Mouse (Mus musculus): ENCODE data around the gene Irgc1. TPM values are rescaled to one million over a fixed set of nuclear protein-coding genes. Genes with fewer than 3 reads are reported as not detected.

Irgc1 gene
- polyA plus RNA-seq, 1 experiment, result not detected

DNA sequence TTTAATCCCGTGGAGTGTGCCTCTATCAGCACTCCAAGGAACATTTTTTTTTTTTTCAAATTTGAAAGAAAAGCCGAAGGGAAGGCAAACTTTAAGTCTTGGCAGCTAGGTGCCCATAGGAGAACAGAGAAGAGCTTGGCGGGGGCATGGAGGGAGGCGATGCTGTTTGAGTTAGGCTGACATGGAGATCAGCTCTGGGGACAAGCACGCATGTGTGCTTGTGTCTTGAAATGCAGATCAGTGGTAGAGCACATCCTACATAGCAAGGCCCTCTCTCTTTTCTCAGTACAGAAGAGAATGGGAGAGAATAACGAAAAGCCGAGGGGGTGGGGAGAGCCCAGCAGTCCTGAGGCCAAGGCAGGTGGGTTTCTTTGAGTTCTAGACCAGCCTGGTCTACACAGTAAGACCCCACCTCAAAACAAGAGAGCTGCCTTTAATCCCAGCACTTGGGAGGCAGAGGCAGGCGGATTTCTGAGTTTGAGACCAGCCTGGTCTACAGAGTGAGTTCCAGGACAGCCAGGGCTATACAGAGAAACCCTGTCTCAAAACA, 53.7 kb downstream of the Irgc1 start:
- TF ChIP-seq EP300 (IDR thresholded peaks at IDR 0.05; ENCODE audit: insufficient read depth, low read depth, low read length), result no peak
- TF ChIP-seq POLR2A (IDR thresholded peaks at IDR 0.05; ENCODE audit: insufficient read depth, low read length), result no peak
- Histone ChIP-seq H3K9ac (ENCODE audit: low read depth, poor library complexity, severe bottlenecking) (peak overlapping the region; percentile 50), H3K27ac (ENCODE audit: insufficient read depth, low read length) (no peak overlapping the region), H3K36me3 (ENCODE audit: control insufficient read depth, insufficient read depth, low read length, poor library complexity, severe bottlenecking) (no peaks in the 10 kb centered on the region; the same call in 1 of the 2 replicates), H3K27me3 (ENCODE audit: control insufficient read depth, insufficient read depth, low read length, poor library complexity, severe bottlenecking) (no peaks in the 10 kb centered on the region), H3K4me1 (ENCODE audit: control insufficient read depth, insufficient read depth, low read length) (no peaks in the 10 kb centered on the region), H3K4me3 (ENCODE audit: low read depth, low read length) (peak overlapping the region; percentile 76), H3K9me3 (replicated peaks; ENCODE audit: control insufficient read depth, insufficient read depth, low read length, poor library complexity, severe bottlenecking) (no peaks in the 10 kb centered on the region)

DNA sequence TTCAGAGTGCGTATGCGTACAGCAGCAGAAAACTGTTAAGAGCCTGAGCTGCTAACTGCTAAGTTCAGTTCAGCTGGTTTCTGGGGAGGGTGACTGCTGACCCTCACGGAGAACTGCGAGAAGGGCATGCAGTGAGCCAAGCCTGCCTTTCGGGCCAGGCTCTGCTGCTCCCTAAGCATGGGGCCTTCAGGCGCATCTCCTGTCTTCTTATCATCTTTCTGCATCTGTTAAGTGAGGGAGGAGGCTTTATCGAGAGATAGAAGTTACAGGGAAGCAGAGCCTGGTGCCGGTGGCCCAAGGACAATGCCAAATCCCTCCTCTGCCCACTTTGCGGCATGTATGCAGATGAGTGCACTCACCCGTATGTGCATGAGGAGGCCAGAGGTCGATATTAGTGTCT, 55.3 kb downstream of the Irgc1 start:
- Histone ChIP-seq H3K9ac (ENCODE audit: low read depth, poor library complexity, severe bottlenecking) (no peak overlapping the region), H3K36me3 (ENCODE audit: control insufficient read depth, insufficient read depth, low read length, poor library complexity, severe bottlenecking) (no peaks in the 10 kb centered on the region), H3K4me3 (ENCODE audit: low read depth, low read length) (no peak overlapping the region), H3K4me1 (ENCODE audit: control insufficient read depth, insufficient read depth, low read length) (no peaks in the 10 kb centered on the region), H3K27me3 (ENCODE audit: control insufficient read depth, insufficient read depth, low read length, poor library complexity, severe bottlenecking) (no peaks in the 10 kb centered on the region), H3K9me3 (replicated peaks; ENCODE audit: control insufficient read depth, insufficient read depth, low read length, poor library complexity, severe bottlenecking) (no peaks in the 10 kb centered on the region), H3K27ac (ENCODE audit: insufficient read depth, low read length) (no peak overlapping the region)
- TF ChIP-seq POLR2A (IDR thresholded peaks at IDR 0.05; ENCODE audit: insufficient read depth, low read length) (no peak), CTCF (IDR thresholded peaks at IDR 0.05; ENCODE audit: low read depth, low read length) (no peak), EP300 (IDR thresholded peaks at IDR 0.05; ENCODE audit: insufficient read depth, low read depth, low read length) (no peak)

DNA sequence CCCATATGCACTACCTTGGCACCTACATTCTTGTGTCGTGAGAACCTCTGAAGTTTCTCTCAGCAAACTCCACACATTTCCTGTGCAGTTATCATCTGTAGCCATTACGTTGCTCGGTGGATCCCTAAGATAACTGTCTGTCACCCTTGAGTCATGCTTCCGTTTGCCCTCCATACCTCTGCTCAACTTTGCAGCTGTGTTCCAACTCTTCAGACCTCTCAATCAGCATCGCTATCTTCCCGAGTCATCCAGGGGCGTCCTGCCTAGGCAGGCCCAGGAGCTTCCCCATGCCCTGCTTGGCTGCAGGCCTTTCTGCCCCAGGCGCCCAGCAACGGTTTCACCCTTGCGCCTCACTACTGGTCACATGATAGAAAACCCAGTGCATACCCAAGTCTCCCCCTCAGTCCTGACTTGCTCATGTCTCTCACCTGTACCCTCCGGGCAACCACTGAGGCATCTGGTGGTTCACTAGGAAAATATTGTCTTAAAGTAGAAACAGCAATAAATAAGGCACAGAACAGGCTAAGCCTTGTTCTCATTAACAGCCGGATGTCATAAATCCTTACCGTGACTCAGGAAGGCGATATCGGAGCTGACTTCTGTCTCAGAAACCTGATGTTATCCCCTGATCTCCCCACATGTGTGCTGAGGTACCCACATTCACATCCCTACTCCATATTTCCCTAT, 57.5 kb downstream of the Irgc1 start:
- Histone ChIP-seq H3K27ac (ENCODE audit: insufficient read depth, low read length) (no peak overlapping the region), H3K4me3 (ENCODE audit: low read depth, low read length) (no peak overlapping the region), H3K27me3 (ENCODE audit: control insufficient read depth, insufficient read depth, low read length, poor library complexity, severe bottlenecking) (no peaks in the 10 kb centered on the region), H3K4me1 (ENCODE audit: control insufficient read depth, insufficient read depth, low read length) (no peaks in the 10 kb centered on the region), H3K9ac (ENCODE audit: low read depth, poor library complexity, severe bottlenecking) (no peak overlapping the region), H3K36me3 (ENCODE audit: control insufficient read depth, insufficient read depth, low read length, poor library complexity, severe bottlenecking) (no peaks in the 10 kb centered on the region), H3K9me3 (replicated peaks; ENCODE audit: control insufficient read depth, insufficient read depth, low read length, poor library complexity, severe bottlenecking) (no peaks in the 10 kb centered on the region)
- TF ChIP-seq CTCF (IDR thresholded peaks at IDR 0.05; ENCODE audit: low read depth, low read length) (no peak), EP300 (IDR thresholded peaks at IDR 0.05; ENCODE audit: insufficient read depth, low read depth, low read length) (no peak), POLR2A (IDR thresholded peaks at IDR 0.05; ENCODE audit: insufficient read depth, low read length) (no peak)

DNA sequence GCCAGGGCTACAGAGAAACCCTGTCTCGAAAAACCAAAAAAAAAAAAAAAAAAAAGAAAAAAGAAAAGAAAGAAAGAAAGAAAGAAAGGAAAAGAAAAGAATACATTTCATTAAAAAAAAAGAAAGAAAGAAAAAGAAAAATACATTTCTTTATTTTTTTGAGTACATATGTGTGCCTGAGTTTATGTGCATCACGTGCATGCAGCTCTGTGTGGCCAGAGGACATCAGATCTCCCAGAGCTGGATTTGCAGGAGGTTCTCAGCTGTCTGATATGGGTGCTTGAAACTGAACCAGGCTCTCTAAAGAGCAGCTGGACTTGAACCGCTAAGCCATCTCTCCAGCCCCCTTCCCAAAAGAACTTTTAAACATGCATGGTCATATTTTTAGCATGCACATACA, 58.0 kb downstream of the Irgc1 start:
- Histone ChIP-seq H3K4me3 (ENCODE audit: low read depth, low read length) (no peak overlapping the region), H3K27me3 (ENCODE audit: control insufficient read depth, insufficient read depth, low read length, poor library complexity, severe bottlenecking) (no peaks in the 10 kb centered on the region), H3K27ac (ENCODE audit: insufficient read depth, low read length) (no peak overlapping the region), H3K9me3 (replicated peaks; ENCODE audit: control insufficient read depth, insufficient read depth, low read length, poor library complexity, severe bottlenecking) (no peaks in the 10 kb centered on the region), H3K36me3 (ENCODE audit: control insufficient read depth, insufficient read depth, low read length, poor library complexity, severe bottlenecking) (no peaks in the 10 kb centered on the region), H3K4me1 (ENCODE audit: control insufficient read depth, insufficient read depth, low read length) (no peaks in the 10 kb centered on the region), H3K9ac (ENCODE audit: low read depth, poor library complexity, severe bottlenecking) (no peak overlapping the region)
- TF ChIP-seq EP300 (IDR thresholded peaks at IDR 0.05; ENCODE audit: insufficient read depth, low read depth, low read length) (no peak), CTCF (IDR thresholded peaks at IDR 0.05; ENCODE audit: low read depth, low read length) (no peak), POLR2A (IDR thresholded peaks at IDR 0.05; ENCODE audit: insufficient read depth, low read length) (no peak)

DNA sequence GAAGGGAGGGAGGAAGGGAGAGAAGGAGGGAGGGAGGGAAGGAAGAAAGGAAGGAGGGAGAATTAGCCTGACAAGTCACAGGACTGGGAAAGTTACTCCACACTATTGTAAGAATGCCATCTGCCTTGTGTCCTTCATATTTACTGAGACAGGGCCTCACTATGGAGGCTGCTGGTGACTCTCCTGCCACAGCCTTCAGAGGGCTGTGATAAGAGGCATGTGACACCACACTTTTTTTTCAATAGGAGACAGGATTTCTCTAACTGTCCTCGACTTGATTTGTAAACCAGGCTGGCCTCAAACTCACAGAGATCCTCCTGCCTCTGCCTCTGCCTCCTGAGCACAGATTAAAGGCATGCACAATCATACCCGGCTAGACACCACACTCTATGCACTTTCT, 60.4 kb downstream of the Irgc1 start:
- H3K27ac ChIP-seq (ENCODE audit: insufficient read depth, low read length), result no peak overlapping the region
- TF ChIP-seq CTCF (IDR thresholded peaks at IDR 0.05; ENCODE audit: low read depth, low read length), result no peak
- no peak for TF ChIP-seq EP300 (IDR thresholded peaks at IDR 0.05; ENCODE audit: insufficient read depth, low read depth, low read length)
- TF ChIP-seq POLR2A (IDR thresholded peaks at IDR 0.05; ENCODE audit: insufficient read depth, low read length), result no peak
- no peaks in the 10 kb centered on the region for H3K27me3 ChIP-seq (ENCODE audit: control insufficient read depth, insufficient read depth, low read length, poor library complexity, severe bottlenecking)
- no peaks in the 10 kb centered on the region for H3K9me3 ChIP-seq (replicated peaks; ENCODE audit: control insufficient read depth, insufficient read depth, low read length, poor library complexity, severe bottlenecking)
- no peak overlapping the region for H3K4me3 ChIP-seq (ENCODE audit: low read depth, low read length)
- H3K9ac ChIP-seq (ENCODE audit: low read depth, poor library complexity, severe bottlenecking), result no peak overlapping the region
- no peaks in the 10 kb centered on the region for H3K4me1 ChIP-seq (ENCODE audit: control insufficient read depth, insufficient read depth, low read length)
- no peaks in the 10 kb centered on the region for H3K36me3 ChIP-seq (ENCODE audit: control insufficient read depth, insufficient read depth, low read length, poor library complexity, severe bottlenecking)

DNA sequence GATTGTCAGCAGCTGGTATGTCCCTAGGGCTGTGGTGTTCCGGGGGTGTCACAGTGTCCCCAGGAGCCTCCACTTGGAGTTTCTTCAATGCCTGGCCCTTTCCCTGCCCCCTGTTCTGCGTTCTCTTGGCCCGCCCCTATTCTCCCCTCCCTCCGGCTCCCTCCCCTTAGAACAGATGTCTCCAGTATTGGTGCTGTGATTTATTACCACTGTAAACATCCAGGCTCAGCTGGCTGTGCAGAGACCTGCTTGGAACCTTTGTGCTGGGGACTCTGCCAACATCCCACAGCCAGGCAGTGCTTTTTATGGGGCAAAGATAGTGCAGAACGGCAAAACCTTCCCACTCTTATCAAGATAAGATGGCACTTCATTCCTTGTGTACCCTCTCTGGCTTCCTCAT, 61.0 kb downstream of the Irgc1 start:
- H3K27ac ChIP-seq (ENCODE audit: insufficient read depth, low read length), result no peak overlapping the region
- H3K9ac ChIP-seq (ENCODE audit: low read depth, poor library complexity, severe bottlenecking), result no peak overlapping the region
- no peaks in the 10 kb centered on the region for H3K27me3 ChIP-seq (ENCODE audit: control insufficient read depth, insufficient read depth, low read length, poor library complexity, severe bottlenecking)
- TF ChIP-seq POLR2A (IDR thresholded peaks at IDR 0.05; ENCODE audit: insufficient read depth, low read length), result no peak
- no peak for TF ChIP-seq CTCF (IDR thresholded peaks at IDR 0.05; ENCODE audit: low read depth, low read length)
- no peak for TF ChIP-seq EP300 (IDR thresholded peaks at IDR 0.05; ENCODE audit: insufficient read depth, low read depth, low read length)
- H3K36me3 ChIP-seq (ENCODE audit: control insufficient read depth, insufficient read depth, low read length, poor library complexity, severe bottlenecking), result no peaks in the 10 kb centered on the region
- no peaks in the 10 kb centered on the region for H3K4me1 ChIP-seq (ENCODE audit: control insufficient read depth, insufficient read depth, low read length)
- no peaks in the 10 kb centered on the region for H3K9me3 ChIP-seq (replicated peaks; ENCODE audit: control insufficient read depth, insufficient read depth, low read length, poor library complexity, severe bottlenecking)
- H3K4me3 ChIP-seq (ENCODE audit: low read depth, low read length), result no peak overlapping the region

Measured in ES-Bruce4 (cell line).